Comparison of ENCODE assay signal across 8 mouse cellular contexts in the genomic region with DNA sequence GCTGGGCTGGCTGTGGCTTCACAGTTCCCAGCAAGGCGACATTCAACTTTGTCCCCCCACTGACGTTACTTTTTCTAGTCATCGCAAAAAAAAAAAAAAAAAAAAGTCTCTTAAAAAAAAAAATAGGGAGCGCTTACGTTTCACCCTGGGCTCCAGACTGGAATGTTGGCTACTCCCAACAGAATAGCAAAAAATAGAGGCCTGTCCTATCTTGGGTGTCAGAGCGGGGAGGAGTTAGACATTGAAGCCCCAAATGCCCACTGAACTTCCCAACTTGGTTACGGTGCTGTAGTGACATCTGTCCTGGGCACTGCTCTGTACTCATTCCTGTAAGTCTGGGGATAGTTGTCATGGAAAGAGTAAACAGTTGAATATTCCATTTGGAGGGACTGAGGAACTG. TPM values are rescaled to one million over a fixed set of nuclear protein-coding genes. Genes with fewer than 3 reads are reported as not detected.
DNase-seq lines count a peak whose midpoint lies in the region; ATAC-seq and TF ChIP-seq lines count a peak whose summit lies in the region.

No protein-coding gene starts in this region.

- 0 out of 2 replicates have a peak, but pooled peaks cover 3% of the 10 kb centered on the region for H3K27me3 ChIP-seq in embryonic facial prominence, embryonic 12.5 days
- H3K27me3 ChIP-seq in hindbrain, embryonic 13.5 days, result no peaks in the 10 kb centered on the region; the same call in 1 of the 2 replicates
- no peaks in the 10 kb centered on the region for H3K27me3 ChIP-seq in small intestine, adult 2 months (ENCODE audit: control insufficient read depth, insufficient read depth, low read length)

- H3K27ac ChIP-seq in layer of hippocampus, adult 2 months, result peak overlapping the region; percentile 98
- no peak overlapping the region for H3K27ac ChIP-seq in embryonic facial prominence, embryonic 12.5 days
- H3K27ac ChIP-seq in hindbrain, embryonic 13.5 days, result peak overlapping the region; percentile 92
- peak overlapping the region; percentile 99 for H3K27ac ChIP-seq in small intestine, adult 2 months (ENCODE audit: insufficient read depth, low read depth, low read length)

- no peak for TF ChIP-seq CTCF in layer of hippocampus, adult 2 months (conservative IDR thresholded peaks at IDR 0.05)
- no peak for TF ChIP-seq CTCF in small intestine, adult 2 months (IDR thresholded peaks at IDR 0.05; ENCODE audit: extremely low read depth, insufficient read length, insufficient replicate concordance, low read depth, low read length)

- H3K4me2 ChIP-seq in embryonic facial prominence, embryonic 12.5 days (replicated peaks), result peak overlapping the region; percentile 68
- peak overlapping the region; percentile 67 for H3K4me2 ChIP-seq in hindbrain, embryonic 13.5 days

- 2% methylated on average over 7 of the region's 7 CpGs for WGBS in embryonic facial prominence, embryonic 12.5 days
- under 1% methylated on average over 7 of the region's 7 CpGs for WGBS in hindbrain, embryonic 13.5 days
- under 1% methylated on average over 7 of the region's 7 CpGs for WGBS in small intestine, adult 2 months

- H3K4me1 ChIP-seq in embryonic facial prominence, embryonic 12.5 days, result peaks cover 23% of the 10 kb centered on the region
- H3K4me1 ChIP-seq in hindbrain, embryonic 13.5 days (replicated peaks), result peaks cover 33% of the 10 kb centered on the region
- H3K4me1 ChIP-seq in small intestine, adult 2 months (ENCODE audit: control insufficient read depth, insufficient read depth, insufficient read length, low read length), result peaks cover 9% of the 10 kb centered on the region

- peak overlapping the region; percentile 99 for H3K4me3 ChIP-seq in layer of hippocampus, adult 2 months
- H3K4me3 ChIP-seq in embryonic facial prominence, embryonic 12.5 days, result peak overlapping the region; percentile 92
- H3K4me3 ChIP-seq in hindbrain, embryonic 13.5 days, result peak overlapping the region; percentile 95
- peak overlapping the region; percentile 100 for H3K4me3 ChIP-seq in small intestine, adult 2 months (ENCODE audit: low read depth, low read length)

- DNase-seq in layer of hippocampus, adult 2 months (ENCODE audit: low spot score in 2 of 2), result no peak
- no peak for DNase-seq in layer of hippocampus, postnatal 36 days
- DNase-seq in lung, adult 18-20 months, result peak; percentile 6 to 50
- no peak for DNase-seq in ovary, postnatal 36 days (ENCODE audit: low spot score)
- DNase-seq in right cerebral cortex, postnatal 14 days, result no peak

- TF ChIP-seq POLR2A in small intestine, adult 2 months (IDR thresholded peaks at IDR 0.05; ENCODE audit: low read depth, low read length), result no peak

- peak overlapping the region; percentile 97 for H3K9ac ChIP-seq in embryonic facial prominence, embryonic 12.5 days
- H3K9ac ChIP-seq in hindbrain, embryonic 13.5 days, result peak overlapping the region; percentile 94

- no peaks in the 10 kb centered on the region for H3K9me3 ChIP-seq in embryonic facial prominence, embryonic 12.5 days
- no peaks in the 10 kb centered on the region for H3K9me3 ChIP-seq in hindbrain, embryonic 13.5 days

- no peaks in the 10 kb centered on the region for H3K36me3 ChIP-seq in embryonic facial prominence, embryonic 12.5 days
- no peaks in the 10 kb centered on the region for H3K36me3 ChIP-seq in hindbrain, embryonic 13.5 days
- H3K36me3 ChIP-seq in small intestine, adult 2 months (ENCODE audit: control insufficient read depth, insufficient read depth, low read length), result no peaks in the 10 kb centered on the region

- ATAC-seq in embryonic facial prominence, embryonic 12.5 days (ENCODE audit: insufficient number of reproducible peaks, insufficient read depth, low FRiP score, low TSS enrichment), result no peak
- ATAC-seq in hindbrain, embryonic 13.5 days (ENCODE audit: low FRiP score), result no peak

RNA-seq across cellular contexts. Expression of a gene that starts 0.8 kb away (rescaled TPM):
- 10 to 100 TPM; 34.7 to 37.3 TPM for total RNA-seq in layer of hippocampus, adult 2 months (2021)
- total RNA-seq in layer of hippocampus, postnatal 36 days (2021), result 10 to 100 TPM; 41.8 to 50.9 TPM
- 30.2 and 30.9 TPM in 2 replicates for polyA plus RNA-seq in embryonic facial prominence, embryonic 12.5 days (2016; fragmentation: Nextera tagmentation; extraction: Ambion mirVana)
- polyA plus RNA-seq in hindbrain, embryonic 13.5 days (2015; fragmentation: Nextera tagmentation; extraction: Ambion mirVana), result 20.3 and 21.5 TPM in 2 replicates
- polyA plus RNA-seq in small intestine, adult 2 months (2012; rRNA removed), result 6.5 and 9.8 TPM in 2 replicates

RNA-seq across cellular contexts. Expression of a gene that starts 13.3 kb away (rescaled TPM):
- 100 to 1,000 TPM; 119 to 128 TPM for total RNA-seq in layer of hippocampus, adult 2 months (2021)
- total RNA-seq in layer of hippocampus, postnatal 36 days (2021), result 100 to 1,000 TPM; 115 to 130 TPM
- 43.0 and 48.0 TPM in 2 replicates for polyA plus RNA-seq in embryonic facial prominence, embryonic 12.5 days (2016; fragmentation: Nextera tagmentation; extraction: Ambion mirVana)
- 56.3 and 57.0 TPM in 2 replicates for polyA plus RNA-seq in hindbrain, embryonic 13.5 days (2015; fragmentation: Nextera tagmentation; extraction: Ambion mirVana)
- polyA plus RNA-seq in small intestine, adult 2 months (2012; rRNA removed), result 2.0 and 2.3 TPM in 2 replicates

Comparison
In these comparisons a context has a peak if more than half of its experiments do, and no peak if none do; other contexts are left out.
1. DNase-seq: peak in lung, adult 18-20 months (2 of 2); none in layer of hippocampus, adult 2 months (0 of 2), layer of hippocampus, postnatal 36 days (0 of 2), ovary, postnatal 36 days (single experiment) and right cerebral cortex, postnatal 14 days (single experiment).
2. RNA of a gene that starts 13.3 kb away (polyA plus RNA-seq): 56.3 to 57.0 TPM in hindbrain, embryonic 13.5 days and 43.0 to 48.0 TPM in embryonic facial prominence, embryonic 12.5 days; 2.0 to 2.3 TPM in small intestine, adult 2 months; every median in the first group is over 10 times any median in the second.
3. Peak in every context shown above with its lines, with median percentiles within 50 percentile points of each other: H3K4me3 ChIP-seq.